Mouse (Mus musculus) liver, postnatal 0 days (tissue): ENCODE data around the gene Mical3.

Experiments used
- CTCF ChIP-seq: sonication (generic); IDR thresholded peaks from 2 replicates; pipeline ENCODE4 v1.5.1; 2016; ENCODE audit warnings: antibody characterized with exemption, low read depth
- EP300 ChIP-seq: IDR thresholded peaks from 2 replicates; pipeline ENCODE4 v1.6.1; 2016; ENCODE audit warnings: antibody characterized with exemption, low read depth, mild to moderate bottlenecking

DNA sequence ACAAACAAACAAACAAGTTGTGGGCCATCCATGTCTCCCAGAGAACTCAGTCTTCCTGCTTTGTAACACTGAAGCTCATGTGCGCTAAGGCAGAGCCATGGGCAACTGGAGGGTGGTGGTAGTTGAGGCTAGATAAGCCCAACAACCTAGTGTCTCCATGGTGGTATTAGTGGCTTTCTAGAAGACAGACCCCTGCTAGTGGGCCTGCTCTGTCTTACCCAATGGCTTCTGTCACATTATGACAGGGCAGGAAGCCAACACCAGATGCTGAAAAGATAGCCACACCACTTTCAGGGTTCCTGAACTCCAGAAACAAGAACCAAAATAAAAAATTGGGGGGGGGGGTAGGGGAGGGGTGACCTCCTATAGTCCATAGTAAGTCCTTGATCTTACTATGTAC is 55.0 kb downstream of the Mical3 start:
- TF ChIP-seq EP300 = no peak
- no peak for TF ChIP-seq CTCF
